Mouse (Mus musculus) thymus, postnatal 25 days (tissue): ENCODE data around the gene Ropn1l.

ENCODE experiments used
- DNase-seq: peaks from one replicate; pipeline ENCODE4 v3.0.0; 2022

Gene Ropn1l

DNA sequence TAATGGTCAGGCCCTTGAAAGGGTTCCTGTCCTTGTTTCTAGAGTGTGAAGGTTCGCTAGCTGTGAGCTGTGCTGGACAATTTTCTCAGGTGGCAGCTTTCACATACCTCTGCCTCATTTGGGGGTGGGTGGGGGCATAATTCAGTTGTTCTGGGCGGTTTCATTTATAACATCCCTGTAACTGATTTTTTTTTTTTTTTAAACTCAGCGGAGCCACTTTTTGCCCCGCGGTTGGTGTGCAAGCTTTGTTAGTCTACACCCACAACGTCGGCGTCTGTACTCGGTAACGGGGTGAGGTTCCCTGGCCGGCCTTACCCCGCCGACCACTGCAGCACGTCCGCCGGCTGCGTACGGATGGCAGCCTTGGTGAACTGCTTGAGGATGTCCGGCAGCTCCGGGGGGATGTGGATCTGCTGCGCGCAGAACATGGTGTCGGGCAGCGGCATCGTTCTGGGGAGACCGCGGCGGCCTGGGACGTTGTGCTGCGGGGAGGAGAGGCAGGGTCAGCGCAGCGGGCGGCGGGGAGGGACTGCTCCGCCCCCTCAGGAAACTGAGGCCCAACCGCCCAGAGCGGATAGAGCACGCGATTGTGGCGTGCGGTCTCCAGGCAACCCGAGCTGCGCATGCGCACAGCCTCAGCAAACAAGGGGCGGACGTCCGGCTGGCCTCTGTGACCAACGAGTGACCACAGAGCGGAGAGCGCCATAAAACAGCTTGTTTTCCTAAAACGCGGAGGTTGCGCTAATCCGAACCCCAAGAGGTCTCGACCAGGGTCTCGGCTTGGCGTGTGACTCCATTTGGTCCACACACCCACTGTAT is at the start of gene Ropn1l:
TSS of gene Ropn1l (minus strand) at position 640 of the 819 bp plus-strand sequence.
- peak; percentile 64 for DNase-seq

DNA sequence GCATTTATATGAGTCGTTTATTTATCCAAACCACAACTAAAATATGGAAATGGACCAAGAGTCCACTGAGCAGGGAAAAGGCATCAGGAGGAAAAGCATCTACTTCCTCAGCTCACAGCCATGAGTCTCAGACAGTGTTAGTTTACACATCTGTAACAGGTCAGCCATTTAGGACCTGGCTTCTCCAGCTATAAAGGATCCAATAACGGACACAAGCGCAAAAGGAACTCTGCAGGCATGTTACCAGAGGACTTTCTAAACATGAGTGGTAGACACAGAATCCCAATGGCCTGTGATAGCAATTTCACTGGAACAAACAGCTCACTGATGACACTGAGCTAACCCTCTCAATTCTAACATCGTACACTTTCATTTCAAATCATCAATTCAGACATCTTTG is 49.5 kb upstream of the Ropn1l start:
- no peak for DNase-seq

DNA sequence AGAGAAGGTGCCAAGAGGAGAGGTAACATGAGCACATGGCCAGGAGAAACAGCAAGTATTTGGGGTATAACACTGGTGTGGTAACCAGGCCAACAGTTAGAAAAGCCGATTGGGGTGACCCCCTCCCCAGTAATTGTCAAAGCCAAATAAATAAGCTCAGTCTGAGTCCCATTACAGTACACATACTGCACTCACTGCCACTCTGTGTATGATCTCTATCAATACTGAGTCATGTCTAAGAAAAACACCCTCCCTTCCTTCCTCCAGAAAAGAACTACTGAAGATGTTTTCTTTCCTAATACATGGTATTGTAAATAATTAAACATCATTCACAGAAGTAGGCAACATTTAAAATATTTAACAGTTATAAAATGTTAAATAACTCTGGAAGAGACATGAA is 48.8 kb upstream of the Ropn1l start:
- no peak for DNase-seq

DNA sequence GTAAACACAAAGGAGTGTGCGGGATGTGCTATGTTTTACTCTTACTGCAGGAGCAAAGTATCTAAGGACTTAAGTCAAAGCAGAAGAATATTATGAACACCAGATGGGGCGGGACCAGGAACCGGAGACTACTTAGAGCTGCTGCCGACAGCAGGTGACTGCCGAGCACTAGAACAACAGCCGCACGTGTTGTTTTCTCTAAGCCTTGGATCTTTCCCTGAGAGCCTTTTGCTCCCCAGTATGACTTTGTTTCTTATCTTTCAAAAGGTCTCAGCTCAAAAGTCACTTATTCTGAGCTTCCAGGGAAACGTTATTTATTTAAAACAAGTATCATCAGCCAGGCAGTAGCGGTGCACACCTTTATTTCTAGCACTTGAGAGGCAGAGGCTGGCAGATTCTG is 41.3 kb upstream of the Ropn1l start:
- DNase-seq: no peak

DNA sequence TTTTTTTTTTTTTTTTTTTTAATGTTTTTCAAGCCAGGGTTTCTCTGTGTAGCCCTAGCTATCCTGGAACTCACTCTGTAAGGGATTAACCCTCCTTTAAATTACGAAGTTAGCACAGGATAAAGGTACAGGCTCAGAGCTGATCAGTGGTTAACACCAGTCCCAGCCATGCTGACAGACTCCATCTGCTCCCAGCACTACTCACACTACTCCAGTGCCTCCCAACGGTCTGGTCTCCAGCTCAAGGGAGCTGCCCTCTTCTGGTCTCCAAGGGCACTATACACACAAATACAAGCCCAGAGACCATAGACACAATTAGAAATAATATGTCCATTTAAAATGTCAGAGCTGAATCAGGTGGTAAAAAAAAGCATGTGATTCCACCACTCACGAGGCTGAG is 40.8 kb upstream of the Ropn1l start:
- no peak for DNase-seq

DNA sequence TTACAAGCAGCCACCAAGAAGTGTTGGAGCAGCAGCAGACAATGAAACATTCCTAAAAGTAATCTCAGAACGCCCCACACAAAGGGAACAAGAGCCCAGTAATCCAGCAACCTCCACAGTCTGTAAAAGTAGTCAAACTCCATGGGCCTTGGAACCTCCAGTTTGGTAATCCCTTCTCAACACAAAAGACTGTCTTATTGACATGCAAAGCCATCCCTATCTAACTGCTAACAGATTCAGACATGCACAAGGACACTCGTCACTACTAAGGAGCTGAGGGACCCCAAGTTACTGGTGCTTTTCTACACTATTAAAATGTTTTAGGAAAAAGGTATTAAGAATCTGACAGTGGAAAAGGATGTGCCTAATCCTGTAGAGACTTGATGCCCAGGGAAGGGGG is 33.9 kb upstream of the Ropn1l start:
- DNase-seq: no peak

DNA sequence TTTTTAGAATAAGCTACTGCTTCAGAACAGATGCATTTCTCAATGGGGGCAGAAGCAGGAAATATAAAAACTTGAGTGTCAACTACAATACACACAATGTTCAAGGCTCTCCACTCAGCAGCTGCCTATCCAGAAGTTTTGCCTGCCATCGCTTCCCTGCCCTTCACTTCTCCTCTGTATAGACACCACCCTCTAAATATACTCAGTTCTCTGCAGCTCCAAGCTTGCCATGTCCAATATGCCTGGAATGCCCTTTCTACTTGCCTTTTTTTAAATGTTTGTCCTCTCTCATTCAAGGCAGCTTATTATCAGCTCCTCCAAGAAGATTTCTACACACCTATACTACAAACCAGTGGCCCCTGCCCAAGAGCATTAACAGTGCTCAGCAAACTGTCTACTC is 23.1 kb upstream of the Ropn1l start:
- DNase-seq: no peak

DNA sequence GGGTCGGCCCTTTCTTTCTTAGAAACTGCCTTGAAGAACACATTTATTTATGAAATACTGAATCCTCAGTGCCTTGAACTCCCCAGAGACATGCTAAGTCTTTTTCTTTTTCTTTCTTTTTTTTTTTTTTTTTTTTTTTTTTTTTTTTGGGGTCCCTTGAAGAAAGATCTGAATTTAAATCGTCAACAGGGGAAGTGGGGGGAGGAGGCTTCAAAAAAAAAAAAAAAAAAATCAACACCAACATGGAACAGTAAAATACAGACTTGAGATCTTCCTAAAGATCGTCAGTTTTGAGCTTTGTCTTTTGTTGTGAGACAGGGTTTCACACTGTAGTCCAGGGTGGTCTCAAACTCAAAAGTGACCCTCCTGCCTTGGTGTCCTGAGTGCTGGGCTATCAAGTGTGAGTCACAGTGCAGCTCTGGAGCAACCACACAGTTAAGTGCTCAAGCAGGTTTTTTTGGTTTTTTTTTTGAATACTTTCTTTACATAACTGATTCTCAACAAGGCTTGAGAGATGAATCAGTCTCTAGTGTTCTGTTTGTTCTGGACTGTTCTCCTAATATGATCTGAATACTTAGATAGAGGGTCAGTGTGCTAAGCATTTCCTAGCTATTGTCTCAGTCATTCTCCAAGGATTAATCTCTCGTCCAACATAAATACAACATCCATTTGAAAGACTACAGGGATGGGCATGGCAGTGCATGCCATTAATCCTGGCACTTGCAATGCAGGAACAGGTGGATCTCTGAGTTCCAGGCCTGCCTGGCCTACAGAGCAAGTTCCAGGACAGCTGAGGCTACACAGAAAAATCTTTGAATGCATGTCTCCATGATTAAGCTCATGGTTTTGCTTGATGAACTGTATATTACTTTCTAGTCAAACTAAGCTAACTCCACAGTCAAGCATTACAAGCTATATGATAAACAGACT is 19.4 kb upstream of the Ropn1l start:
- no peak for DNase-seq

DNA sequence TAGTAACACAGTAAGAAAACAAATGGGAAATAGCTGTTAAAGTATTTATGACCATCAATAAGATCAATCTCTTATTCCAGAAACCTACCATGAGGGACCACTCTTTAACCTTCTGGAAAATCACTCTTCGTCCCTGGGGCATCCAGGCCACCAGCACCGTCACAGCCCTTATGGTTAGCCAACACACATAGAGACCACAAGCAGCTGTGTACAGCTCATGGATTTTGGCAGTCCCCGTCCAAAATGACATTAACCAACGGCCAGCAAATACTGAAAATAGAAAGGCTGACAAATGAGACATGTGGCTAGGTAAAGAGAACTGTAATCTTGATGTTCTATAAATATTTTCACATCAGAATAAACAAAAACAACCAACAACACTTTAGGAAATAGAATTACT is 18.0 kb upstream of the Ropn1l start:
- DNase-seq: no peak

DNA sequence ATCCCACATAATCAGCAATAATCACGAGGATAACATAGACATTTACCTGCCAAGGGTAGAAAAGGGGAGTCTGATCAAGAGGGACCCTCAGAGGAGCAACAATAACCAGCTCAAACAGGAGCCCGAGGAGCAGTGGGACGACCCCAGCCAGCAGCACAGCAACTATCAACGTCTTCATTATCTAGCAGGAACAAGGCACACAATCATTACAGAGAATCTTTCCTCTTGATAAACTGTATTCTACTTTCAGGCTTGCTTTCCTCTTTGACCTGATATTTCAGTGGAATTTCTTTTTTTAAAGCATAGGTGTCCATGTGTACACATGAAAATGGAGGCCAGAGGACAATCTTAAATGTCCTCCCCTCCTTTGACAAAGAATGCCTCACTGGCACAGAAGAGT is 16.0 kb upstream of the Ropn1l start:
- DNase-seq: no peak

DNA sequence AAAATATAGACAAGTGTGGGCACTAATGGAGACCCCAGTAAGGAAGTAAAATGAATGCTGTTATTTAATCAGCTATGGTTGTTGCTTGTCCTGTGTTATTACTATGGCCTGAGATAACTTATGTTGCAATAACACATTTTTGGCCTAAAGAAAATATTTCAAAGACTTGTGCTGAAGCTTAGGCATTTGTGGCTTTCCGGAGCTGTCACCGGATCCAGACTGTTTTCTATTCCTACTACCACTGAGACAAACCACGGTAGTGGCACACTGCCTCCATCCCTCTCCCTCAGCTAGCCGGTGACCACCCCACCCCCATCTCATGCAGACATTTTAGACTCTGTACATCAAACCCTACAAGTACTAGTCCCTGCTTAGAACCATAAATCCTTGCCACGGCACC is 15.3 kb upstream of the Ropn1l start:
- DNase-seq: no peak

DNA sequence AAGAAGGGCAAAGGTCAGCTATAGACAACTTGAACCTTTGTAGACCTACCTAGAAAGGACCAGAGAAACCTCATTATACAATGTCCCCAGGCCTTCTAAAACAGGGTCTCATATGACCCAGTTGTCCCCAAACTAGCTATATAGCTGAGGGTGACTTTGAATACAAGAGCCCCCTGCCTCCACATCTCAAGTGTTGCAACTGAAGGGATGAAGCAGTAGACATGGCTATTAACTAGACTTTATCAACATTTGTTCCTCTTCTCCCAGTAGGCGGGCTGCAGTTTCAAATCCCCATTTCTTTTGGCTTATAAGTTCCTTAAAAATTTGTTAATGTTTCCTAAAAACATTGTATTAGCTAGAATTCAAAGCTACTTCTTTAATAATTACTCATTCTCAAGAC is 13.2 kb upstream of the Ropn1l start:
- no peak for DNase-seq

DNA sequence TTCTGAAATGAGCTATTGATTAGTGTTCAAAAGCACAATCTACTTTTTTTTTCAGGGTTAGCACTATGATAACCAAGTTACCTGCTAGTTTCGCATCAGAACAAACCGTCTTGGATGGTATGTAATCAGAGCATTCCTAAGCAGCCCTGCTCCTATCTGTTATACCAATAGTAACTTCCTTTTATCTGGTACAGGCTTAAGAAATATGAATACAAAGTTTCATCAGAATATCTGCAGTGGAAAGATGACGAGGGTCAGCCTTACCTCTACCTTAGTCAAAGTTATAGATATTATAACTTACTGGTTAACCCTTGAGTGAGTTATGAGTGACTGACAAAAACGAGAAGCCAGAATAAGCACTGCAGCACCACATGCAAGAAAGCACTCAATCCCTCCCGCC is 12.8 kb upstream of the Ropn1l start:
- DNase-seq: no peak

DNA sequence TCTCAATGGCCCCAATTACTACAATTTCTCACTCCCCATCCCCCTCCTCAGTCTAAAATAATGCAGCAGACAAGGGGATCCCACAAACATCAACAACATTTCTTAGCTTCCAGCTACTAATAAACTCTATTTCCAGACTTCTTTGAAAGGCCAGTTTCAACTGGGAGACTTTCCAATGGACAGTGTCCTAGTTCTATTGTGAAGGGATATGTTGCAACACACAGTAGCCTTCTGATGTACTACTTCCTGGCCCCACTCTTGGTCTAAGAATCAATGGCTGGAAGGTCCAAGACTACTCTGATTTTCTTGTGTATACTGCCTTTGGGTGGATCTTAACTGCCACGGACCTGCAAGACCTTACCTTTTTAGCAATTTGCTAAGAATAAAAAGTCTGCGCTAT is 12.3 kb upstream of the Ropn1l start:
- no peak for DNase-seq

DNA sequence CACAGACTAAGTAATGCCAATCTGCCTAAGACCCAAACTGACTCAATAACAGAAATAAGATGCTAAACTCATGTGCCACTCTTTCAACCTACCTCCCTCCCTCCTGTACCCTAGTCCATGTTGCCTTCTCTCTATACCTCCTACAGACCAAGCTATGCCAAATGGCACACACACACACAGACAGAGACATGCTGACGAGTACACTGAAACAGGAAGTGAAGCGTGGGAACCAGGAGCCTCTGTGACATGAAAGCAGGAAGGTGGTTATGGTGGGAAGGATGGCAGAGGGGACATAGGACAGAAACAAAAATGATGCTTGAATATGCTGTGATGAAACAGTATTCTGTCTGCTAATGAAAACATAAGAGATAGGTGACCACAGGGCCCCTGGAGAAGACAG is 7.0 kb upstream of the Ropn1l start:
- peak; percentile 21 for DNase-seq

DNA sequence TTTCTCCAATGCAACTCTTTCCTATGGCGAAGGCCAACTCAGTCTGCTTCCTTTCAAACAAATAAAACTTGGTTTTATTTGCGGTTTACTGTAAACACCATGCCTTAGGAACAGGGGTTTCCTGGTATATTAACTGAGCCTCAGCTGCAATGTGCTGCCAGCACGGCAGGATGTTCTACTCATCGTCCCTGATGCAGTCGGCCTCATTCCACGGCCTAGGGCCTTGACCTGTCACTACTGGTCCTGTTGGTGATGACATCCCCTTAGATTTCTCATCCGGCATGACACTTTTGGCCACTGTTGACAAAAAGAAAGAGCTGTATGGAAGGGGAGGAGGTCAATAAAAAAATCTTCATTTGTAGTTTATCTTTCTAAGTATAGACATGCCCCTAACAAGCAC is 4.5 kb upstream of the Ropn1l start:
- no peak for DNase-seq

DNA sequence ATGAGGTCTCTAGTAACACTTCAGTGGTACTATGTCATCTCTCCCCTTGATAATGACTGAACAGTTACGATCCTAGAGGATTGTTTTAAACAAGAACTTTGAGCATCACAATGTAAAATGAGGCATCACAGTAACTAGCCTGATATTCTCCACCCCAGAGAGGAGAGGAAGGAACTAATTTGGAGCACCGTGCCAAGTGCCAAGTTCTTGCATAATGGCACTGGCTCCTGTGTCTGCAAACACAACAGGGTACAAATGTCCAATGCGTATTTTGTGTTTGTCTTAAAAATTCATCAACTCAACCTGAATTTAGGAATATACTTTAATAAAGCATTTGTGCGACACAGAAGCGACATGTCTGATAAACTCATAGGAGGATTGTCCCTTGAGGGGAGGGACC is 2.8 kb upstream of the Ropn1l start:
- no peak for DNase-seq

DNA sequence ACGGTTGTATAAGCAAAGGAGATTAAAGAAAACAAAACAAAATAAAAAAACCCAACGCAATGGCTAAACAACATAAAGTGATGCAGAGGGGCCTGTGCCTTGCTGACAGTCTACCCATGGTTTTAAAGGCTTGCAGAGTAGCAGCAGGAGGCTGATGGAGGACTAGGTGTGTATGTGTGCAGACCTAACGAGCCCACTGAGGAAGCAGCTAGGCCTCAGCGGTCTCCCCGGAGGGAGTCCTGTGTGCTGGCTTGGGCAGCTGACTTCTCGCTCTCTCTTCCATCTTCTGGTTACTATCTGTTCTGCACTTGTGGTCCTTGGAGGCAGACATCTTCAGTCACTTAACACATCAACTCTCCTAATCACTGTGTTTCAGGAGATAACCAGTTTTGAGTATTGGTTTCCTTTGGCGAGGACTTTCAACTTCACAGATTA is 1.3 kb upstream of the Ropn1l start:
- no peak for DNase-seq

DNA sequence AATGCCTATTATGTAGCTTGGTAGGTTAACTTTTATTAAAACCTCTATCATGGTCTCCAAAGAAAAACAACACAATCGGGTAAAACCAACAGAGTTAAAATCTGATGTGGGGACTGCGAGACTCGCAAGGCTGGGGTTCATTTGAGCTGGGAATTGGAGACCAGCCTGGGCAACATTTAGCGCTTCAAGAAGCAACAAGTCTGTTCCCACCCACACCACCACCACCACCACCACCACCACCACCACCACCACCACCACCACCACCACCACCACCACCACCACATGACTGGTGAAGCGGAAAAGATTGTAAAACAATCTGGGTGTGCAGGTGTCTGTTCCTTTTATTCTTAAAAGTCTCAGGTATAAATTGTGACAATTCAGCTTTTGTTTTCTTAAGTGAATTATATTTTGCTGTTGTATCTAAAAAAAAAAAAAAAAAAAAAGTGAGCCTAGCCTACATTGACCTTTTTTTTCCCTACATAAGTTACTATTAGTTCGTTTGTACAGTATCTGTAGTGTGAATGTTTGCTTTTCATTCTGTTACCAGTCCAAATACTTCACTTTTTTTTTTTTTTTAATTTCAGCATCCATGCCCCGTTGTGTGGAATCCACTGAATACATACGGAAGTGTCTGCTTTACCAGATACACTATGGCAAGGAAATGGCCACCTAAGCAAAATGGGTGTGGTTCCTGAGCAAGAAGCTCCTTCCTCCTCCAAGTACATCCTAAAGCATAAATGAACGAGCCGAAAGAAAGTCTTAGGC is 741 bp upstream of the Ropn1l start:
- DNase-seq: no peak

DNA sequence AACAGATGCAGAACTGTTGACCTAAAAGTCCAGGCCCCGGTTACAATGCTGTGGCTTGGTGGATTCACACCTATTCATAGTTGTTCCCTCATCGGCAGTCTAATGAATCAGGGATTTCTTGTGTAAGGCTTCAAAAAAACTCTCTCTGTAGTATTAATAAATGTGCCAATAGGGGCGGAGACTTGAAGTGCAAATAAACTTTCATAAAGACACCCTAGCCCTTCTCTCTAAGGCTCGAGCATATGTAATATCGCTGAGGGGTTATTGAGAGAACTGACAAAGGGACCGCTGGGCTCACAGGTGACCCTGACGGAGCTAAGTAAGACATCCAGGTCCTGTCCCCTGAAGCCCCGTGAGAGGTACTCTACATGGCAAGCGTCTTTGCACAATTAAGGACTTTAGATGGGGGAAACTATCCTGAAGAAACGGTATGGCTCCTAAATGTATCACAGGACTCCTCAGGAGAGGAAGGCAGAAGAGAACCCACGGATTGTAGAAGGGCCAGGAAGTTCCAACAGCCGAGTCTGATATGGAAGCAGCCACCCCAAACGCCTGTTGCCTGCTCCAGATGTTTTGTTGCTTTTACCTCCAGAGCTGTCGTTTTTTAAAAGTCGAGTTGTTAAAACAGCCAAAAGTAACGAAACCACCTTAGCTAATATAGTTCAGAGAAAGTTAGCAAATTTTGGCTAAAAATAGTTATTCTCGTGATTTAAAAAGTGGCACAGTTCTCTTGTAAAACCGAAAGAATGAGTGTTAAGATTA is 1.0 kb downstream of the Ropn1l start:
- no peak for DNase-seq

DNA sequence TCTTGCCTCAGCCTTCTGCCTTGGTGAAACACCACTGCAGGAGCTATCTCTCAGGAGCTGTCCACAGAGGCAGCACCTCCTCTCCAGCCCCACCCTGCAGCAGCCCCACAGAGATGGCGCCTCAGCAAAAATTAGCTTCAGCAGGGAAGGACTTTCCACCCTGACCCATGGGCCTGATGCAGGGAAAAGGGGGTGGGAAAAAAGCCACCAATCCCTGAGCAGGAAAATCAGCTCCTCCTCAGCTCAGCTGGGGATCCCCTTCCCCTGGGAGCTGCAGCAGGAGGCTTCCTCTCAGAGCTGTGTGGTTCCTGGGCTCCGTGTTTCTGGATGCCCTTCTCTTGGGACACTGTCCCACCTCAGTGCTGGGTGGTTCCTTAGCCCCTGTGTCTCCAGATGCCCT is 3.8 kb downstream of the Ropn1l start:
- no peak for DNase-seq

DNA sequence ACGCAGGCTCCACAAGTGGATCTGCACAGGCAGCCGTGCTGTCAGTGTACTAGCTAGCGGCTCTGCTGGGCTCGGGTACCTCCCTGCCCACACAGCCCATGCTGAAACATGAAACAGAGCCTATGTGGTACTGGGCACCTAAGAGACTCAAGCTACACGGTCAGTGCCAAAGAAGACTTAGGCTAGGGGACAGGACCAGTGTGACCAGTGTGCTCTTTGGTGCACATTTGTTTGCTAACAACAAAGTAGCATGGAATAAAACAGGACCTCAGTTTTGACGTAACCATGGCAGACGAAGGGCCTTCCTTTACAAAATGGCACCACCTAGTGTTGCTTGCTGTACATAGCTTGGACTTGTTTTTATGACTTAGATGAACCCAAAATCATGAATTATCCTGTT is 6.4 kb downstream of the Ropn1l start:
- DNase-seq: peak; percentile 18

DNA sequence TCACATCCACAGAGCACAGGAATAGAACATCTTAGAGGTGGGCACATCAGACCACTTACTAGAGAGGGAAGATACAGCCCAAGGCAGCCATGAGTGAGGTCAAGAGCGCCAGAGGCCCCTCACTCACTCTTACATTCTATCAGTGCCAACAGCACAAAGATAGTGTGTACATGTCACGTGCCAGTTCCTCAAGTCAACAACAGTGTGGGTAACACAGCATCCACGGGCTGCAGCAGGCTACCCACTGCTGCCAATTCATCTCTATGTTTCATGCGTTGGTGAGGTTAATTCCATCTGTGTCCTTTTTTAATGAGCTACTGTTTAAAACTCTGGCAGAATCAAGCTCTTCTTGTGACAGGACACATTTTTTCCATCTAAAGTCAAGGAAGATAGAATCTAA is 10.8 kb downstream of the Ropn1l start:
- DNase-seq: no peak
